Mouse (Mus musculus) olfactory bulb, adult 2 months (tissue): ENCODE data around the gene Rcan1.

Experiments
- CTCF ChIP-seq: fragments of 200-500 bp; IDR thresholded peaks from 2 replicates; pipeline ENCODE4 v1.5.1; 2012; ENCODE audit warnings: low read depth, mild to moderate bottlenecking, low read length, moderate library complexity; ENCODE audit not compliant: insufficient read depth
- POLR2A ChIP-seq: fragments of 200-500 bp; IDR thresholded peaks from 2 replicates; pipeline ENCODE4 v1.6.1; 2012; ENCODE audit warnings: mild to moderate bottlenecking, low read depth, low read length, moderate library complexity; ENCODE audit not compliant: insufficient read depth

GRCm38 (mm10) chr16:92358734-92359133 lies 111.9 kb downstream of the Rcan1 start:
- no peak for TF ChIP-seq CTCF
- TF ChIP-seq POLR2A, result no peak
